Mouse (Mus musculus): Measurements from ENCODE around the gene Ldb3. TPM values are rescaled to one million over a fixed set of nuclear protein-coding genes. Genes with fewer than 3 reads are reported as not detected.

The Ldb3 gene
- polyA plus RNA-seq, 1 experiment from 2014 or later: 0.31 TPM

DNA sequence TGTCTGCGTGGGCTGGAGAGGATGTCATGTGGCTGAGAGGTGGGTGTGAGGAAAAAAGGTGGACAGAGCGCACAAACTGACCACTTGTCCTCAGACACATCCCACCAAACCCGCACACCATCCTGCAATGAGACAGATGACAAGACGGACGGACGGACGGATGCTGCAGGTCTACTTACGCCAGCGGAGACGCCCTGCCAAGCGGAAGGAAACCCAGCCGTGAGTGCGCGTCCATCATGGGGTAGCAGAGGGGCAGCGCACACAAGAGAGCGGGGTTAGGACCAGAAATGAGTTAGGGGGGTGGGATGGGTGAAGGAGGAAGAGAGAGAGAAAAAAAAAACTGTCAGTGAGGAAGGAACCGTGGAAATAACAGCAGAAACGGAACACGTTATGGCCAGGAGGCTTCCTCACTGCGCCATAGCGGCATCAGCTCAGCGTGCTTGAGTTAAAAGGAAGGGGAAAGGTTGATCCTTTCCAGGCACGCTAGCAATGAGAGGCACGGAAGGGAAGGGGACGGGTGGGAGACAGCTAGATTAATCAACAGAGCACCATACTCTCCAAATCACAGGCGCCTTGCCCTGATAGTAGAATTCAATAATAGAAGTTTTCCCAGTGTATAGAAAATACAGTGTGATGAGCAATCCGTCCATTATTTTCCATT lies 18.8 kb downstream of the Ldb3 start:
- peak overlapping the region; percentile 40 for H3K4me2 ChIP-seq (replicated peaks; ENCODE audit: low read depth, low read length)
- peaks cover 10% of the 10 kb centered on the region; the same call in 1 of the 2 replicates for H3K4me1 ChIP-seq (ENCODE audit: control insufficient read depth, insufficient read depth, low read length)
- no peaks in the 10 kb centered on the region for H3K27me3 ChIP-seq (ENCODE audit: control insufficient read depth, insufficient read depth, low read length)
- 36% methylated on average over 27 of the region's 27 CpGs for WGBS
- H3K4me3 ChIP-seq (ENCODE audit: low read length): peak overlapping the region; percentile 16; the same call in 1 of the 2 replicates
- H3K27ac ChIP-seq (ENCODE audit: low read depth, low read length): no peak overlapping the region
- no peaks in the 10 kb centered on the region for H3K9me3 ChIP-seq (ENCODE audit: control insufficient read depth, low read length)
- ATAC-seq (ENCODE audit: low FRiP score, low TSS enrichment): no peak
- H3K9ac ChIP-seq (ENCODE audit: low read depth, low read length): no peak overlapping the region
- no peaks in the 10 kb centered on the region for H3K36me3 ChIP-seq (ENCODE audit: control insufficient read depth, insufficient read depth, low read length)

DNA sequence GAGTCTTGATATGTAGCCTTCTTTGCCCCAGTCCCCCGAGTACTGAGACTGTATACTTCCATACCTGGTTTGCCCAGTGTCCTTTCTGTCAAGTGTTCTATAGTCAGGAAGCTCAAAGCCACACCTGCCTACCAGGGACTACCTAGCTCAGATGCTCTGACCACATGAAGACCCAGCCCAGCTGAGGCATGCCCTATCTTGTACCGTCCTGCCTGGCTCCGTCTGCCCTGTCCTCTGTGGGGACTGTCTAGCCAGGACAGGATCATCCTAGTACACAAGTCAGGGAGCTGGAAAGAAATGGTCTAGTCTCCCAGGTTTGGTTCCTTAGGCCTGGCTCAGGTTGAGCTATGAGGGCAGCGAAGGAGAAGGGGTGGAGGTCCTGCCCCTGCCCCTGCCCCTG lies 19.9 kb downstream of the Ldb3 start:
- H3K4me1 ChIP-seq (ENCODE audit: control insufficient read depth, insufficient read depth, low read length): peaks cover 10% of the 10 kb centered on the region; the same call in 1 of the 2 replicates
- no peaks in the 10 kb centered on the region for H3K27me3 ChIP-seq (ENCODE audit: control insufficient read depth, insufficient read depth, low read length)
- H3K36me3 ChIP-seq (ENCODE audit: control insufficient read depth, insufficient read depth, low read length): no peaks in the 10 kb centered on the region
- no peak overlapping the region for H3K9ac ChIP-seq (ENCODE audit: low read depth, low read length)
- no peak overlapping the region for H3K4me2 ChIP-seq (replicated peaks; ENCODE audit: low read depth, low read length)
- H3K27ac ChIP-seq (ENCODE audit: low read depth, low read length): no peak overlapping the region
- no peaks in the 10 kb centered on the region for H3K9me3 ChIP-seq (ENCODE audit: control insufficient read depth, low read length)
- WGBS: 78% methylated on average over 4 of the region's 4 CpGs
- H3K4me3 ChIP-seq (ENCODE audit: low read length): no peak overlapping the region
- ATAC-seq (ENCODE audit: low FRiP score, low TSS enrichment): no peak

DNA sequence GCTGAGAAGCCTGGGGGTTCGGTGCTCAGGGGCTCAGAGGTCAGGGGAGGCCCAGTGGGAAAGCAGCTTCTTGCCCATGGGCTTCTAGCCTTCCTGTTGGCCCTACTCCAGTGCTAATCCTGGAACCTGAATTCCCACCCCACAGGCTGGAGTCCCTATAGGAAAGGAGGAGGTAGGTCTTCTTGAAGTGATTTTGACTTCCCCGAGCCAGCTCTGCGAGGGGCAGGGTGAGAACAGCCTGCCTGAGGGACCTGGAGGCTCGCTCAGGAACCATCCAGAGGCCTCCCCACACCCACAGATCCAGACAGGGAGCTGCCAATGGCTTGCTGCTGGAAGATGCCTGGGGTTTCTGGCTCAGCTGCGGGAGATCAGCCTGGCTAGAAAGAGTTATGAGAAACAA lies 20.8 kb downstream of the Ldb3 start:
- no peaks in the 10 kb centered on the region for H3K9me3 ChIP-seq (ENCODE audit: control insufficient read depth, low read length)
- 58% methylated on average over 5 of the region's 5 CpGs for WGBS
- no peak overlapping the region for H3K9ac ChIP-seq (ENCODE audit: low read depth, low read length)
- no peak overlapping the region for H3K4me2 ChIP-seq (replicated peaks; ENCODE audit: low read depth, low read length)
- no peaks in the 10 kb centered on the region for H3K36me3 ChIP-seq (ENCODE audit: control insufficient read depth, insufficient read depth, low read length)
- H3K27ac ChIP-seq (ENCODE audit: low read depth, low read length): no peak overlapping the region
- ATAC-seq (ENCODE audit: low FRiP score, low TSS enrichment): no peak
- peaks cover 10% of the 10 kb centered on the region; the same call in 1 of the 2 replicates for H3K4me1 ChIP-seq (ENCODE audit: control insufficient read depth, insufficient read depth, low read length)
- no peak overlapping the region for H3K4me3 ChIP-seq (ENCODE audit: low read length)
- H3K27me3 ChIP-seq (ENCODE audit: control insufficient read depth, insufficient read depth, low read length): no peaks in the 10 kb centered on the region

DNA sequence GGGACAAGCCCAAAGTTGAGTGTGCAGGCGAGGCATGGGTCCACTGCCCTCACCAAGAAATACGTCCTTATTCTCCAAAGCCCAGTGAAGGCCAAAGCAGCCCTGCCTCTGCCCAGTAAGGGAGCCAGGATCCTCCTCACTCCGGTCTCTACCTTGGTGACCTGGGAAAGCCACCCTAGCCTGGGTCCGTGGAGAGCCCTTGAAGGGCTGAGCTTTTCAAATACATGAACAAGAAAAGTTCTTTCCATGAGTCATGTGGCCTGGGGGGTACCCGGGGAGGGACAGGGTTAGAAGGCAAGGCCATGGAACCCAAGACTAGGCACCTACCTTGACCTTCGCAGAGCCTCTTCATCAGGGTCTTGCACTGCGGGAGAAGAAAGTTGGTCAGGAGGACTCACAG lies 22.0 kb downstream of the Ldb3 start:
- no peak overlapping the region for H3K9ac ChIP-seq (ENCODE audit: low read depth, low read length)
- no peaks in the 10 kb centered on the region for H3K9me3 ChIP-seq (ENCODE audit: control insufficient read depth, low read length)
- no peak overlapping the region for H3K4me3 ChIP-seq (ENCODE audit: low read length)
- no peaks in the 10 kb centered on the region for H3K36me3 ChIP-seq (ENCODE audit: control insufficient read depth, insufficient read depth, low read length)
- peaks cover 10% of the 10 kb centered on the region; the same call in 1 of the 2 replicates for H3K4me1 ChIP-seq (ENCODE audit: control insufficient read depth, insufficient read depth, low read length)
- H3K4me2 ChIP-seq (replicated peaks; ENCODE audit: low read depth, low read length): no peak overlapping the region
- 94% methylated on average over 7 of the region's 7 CpGs for WGBS
- no peak overlapping the region for H3K27ac ChIP-seq (ENCODE audit: low read depth, low read length)
- ATAC-seq (ENCODE audit: low FRiP score, low TSS enrichment): no peak
- no peaks in the 10 kb centered on the region for H3K27me3 ChIP-seq (ENCODE audit: control insufficient read depth, insufficient read depth, low read length)

DNA sequence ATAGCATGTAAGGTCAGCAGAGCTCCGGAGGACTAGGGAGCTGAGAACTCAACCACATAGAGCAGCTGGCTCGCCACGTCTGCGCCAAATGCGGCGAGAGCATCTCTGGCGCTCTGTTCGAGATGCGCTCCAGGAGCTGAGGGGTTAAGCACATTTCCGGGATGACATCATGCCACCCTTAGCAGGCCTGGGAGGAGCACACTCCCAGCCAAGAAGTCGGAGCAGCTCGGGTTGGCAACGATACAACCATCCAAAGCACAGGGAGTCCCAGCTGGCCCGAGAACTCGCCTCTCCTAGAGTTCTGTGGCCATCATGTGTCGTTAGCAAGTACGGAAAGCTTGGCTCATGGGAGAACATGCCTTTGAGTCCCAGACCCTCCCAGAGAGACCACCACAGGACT lies 22.8 kb downstream of the Ldb3 start:
- no peak overlapping the region for H3K27ac ChIP-seq (ENCODE audit: low read depth, low read length)
- H3K4me1 ChIP-seq (ENCODE audit: control insufficient read depth, insufficient read depth, low read length): peaks cover 10% of the 10 kb centered on the region; the same call in 1 of the 2 replicates

DNA sequence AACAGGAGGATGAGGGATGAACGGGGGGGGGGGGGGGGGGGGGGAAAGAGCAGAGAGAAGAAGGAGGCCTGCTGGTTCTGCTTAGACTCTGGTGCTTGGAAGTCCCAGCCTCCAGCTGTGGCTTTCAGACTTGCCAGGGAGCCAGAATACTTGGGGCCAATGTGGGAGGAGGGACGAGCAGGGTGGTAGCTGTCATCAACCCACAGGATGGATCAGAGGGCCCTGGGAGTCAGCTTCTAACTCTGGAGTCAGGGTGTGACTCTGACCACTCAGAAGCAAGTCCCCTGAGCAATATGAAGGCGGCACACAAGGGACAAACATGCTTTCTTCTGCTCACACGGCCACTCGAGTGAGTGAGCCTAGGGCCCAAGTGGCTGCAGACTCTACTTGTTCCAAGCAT lies 23.8 kb downstream of the Ldb3 start:
- H3K27me3 ChIP-seq (ENCODE audit: control insufficient read depth, insufficient read depth, low read length): no peaks in the 10 kb centered on the region
- ATAC-seq (ENCODE audit: low FRiP score, low TSS enrichment): no peak
- H3K36me3 ChIP-seq (ENCODE audit: control insufficient read depth, insufficient read depth, low read length): no peaks in the 10 kb centered on the region
- no peaks in the 10 kb centered on the region for H3K9me3 ChIP-seq (ENCODE audit: control insufficient read depth, low read length)
- no peak overlapping the region for H3K4me2 ChIP-seq (replicated peaks; ENCODE audit: low read depth, low read length)
- no peak overlapping the region for H3K9ac ChIP-seq (ENCODE audit: low read depth, low read length)
- peaks cover 10% of the 10 kb centered on the region; the same call in 1 of the 2 replicates for H3K4me1 ChIP-seq (ENCODE audit: control insufficient read depth, insufficient read depth, low read length)
- H3K27ac ChIP-seq (ENCODE audit: low read depth, low read length): no peak overlapping the region
- no peak overlapping the region for H3K4me3 ChIP-seq (ENCODE audit: low read length)
- 73% methylated on average over 5 of the region's 5 CpGs for WGBS

More for the DNA sequence above, 22.8 kb downstream of the Ldb3 start:
- no peak overlapping the region for H3K9ac ChIP-seq (ENCODE audit: low read depth, low read length)
- 71% methylated on average over 17 of the region's 17 CpGs for WGBS
- ATAC-seq (ENCODE audit: low FRiP score, low TSS enrichment): no peak
- no peaks in the 10 kb centered on the region for H3K9me3 ChIP-seq (ENCODE audit: control insufficient read depth, low read length)
- no peak overlapping the region for H3K4me3 ChIP-seq (ENCODE audit: low read length)
- H3K27me3 ChIP-seq (ENCODE audit: control insufficient read depth, insufficient read depth, low read length): no peaks in the 10 kb centered on the region
- no peaks in the 10 kb centered on the region for H3K36me3 ChIP-seq (ENCODE audit: control insufficient read depth, insufficient read depth, low read length)
- H3K4me2 ChIP-seq (replicated peaks; ENCODE audit: low read depth, low read length): no peak overlapping the region

DNA sequence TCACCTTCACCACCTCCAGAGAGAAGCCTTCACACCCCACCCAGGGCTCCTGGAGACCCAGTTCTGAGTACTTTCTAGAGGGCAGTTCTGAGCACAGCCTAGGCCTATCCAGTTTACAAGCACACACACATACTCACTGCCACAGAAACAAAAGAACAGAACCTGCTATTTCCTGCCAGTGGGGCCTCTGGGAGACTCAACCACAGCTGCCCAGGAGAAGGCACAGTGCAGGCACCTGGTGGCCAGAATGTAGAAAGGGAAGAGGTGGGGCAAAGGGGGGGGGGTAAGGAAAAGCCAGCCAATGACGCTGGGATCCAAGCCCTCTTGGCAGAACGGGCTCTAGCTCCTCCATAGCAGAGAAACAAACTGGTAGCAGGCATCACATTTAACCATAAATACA lies 26.1 kb downstream of the Ldb3 start:
- no peaks in the 10 kb centered on the region for H3K36me3 ChIP-seq (ENCODE audit: control insufficient read depth, insufficient read depth, low read length)
- WGBS: 25% methylated on average over 2 of the region's 2 CpGs
- no peak overlapping the region for H3K4me3 ChIP-seq (ENCODE audit: low read length)
- no peaks in the 10 kb centered on the region for H3K27me3 ChIP-seq (ENCODE audit: control insufficient read depth, insufficient read depth, low read length)
- no peaks in the 10 kb centered on the region for H3K9me3 ChIP-seq (ENCODE audit: control insufficient read depth, low read length)
- ATAC-seq (ENCODE audit: low FRiP score, low TSS enrichment): no peak
- no peak overlapping the region for H3K9ac ChIP-seq (ENCODE audit: low read depth, low read length)
- H3K4me2 ChIP-seq (replicated peaks; ENCODE audit: low read depth, low read length): no peak overlapping the region
- H3K27ac ChIP-seq (ENCODE audit: low read depth, low read length): no peak overlapping the region
- peaks cover 5% of the 10 kb centered on the region; the same call in 1 of the 2 replicates for H3K4me1 ChIP-seq (ENCODE audit: control insufficient read depth, insufficient read depth, low read length)

DNA sequence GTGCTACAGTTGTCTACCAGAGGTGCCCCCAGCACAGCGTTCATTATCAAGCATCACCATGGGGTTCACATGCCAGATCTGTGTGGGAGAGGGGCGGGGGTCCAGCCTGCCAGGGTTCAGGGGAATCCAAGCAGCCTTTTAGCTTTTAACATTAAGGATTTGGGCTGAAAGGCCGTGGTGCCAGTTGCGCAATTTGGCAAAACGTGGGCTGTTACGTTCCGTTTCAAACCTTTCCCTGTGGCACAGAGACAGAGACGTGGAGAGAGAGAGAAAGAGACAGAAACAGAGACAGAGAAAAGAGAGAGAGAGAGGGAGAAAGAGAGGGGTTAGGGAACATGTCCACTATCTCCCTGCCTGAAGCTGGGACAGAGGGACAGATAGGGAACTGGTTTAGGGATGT lies 26.8 kb downstream of the Ldb3 start:
- WGBS: 92% methylated on average over 8 of the region's 8 CpGs
- ATAC-seq (ENCODE audit: low FRiP score, low TSS enrichment): no peak
- H3K36me3 ChIP-seq (ENCODE audit: control insufficient read depth, insufficient read depth, low read length): no peaks in the 10 kb centered on the region
- no peak overlapping the region for H3K4me2 ChIP-seq (replicated peaks; ENCODE audit: low read depth, low read length)
- no peaks in the 10 kb centered on the region for H3K9me3 ChIP-seq (ENCODE audit: control insufficient read depth, low read length)
- peaks cover 5% of the 10 kb centered on the region; the same call in 1 of the 2 replicates for H3K4me1 ChIP-seq (ENCODE audit: control insufficient read depth, insufficient read depth, low read length)
- no peak overlapping the region for H3K27ac ChIP-seq (ENCODE audit: low read depth, low read length)
- H3K9ac ChIP-seq (ENCODE audit: low read depth, low read length): no peak overlapping the region
- H3K27me3 ChIP-seq (ENCODE audit: control insufficient read depth, insufficient read depth, low read length): no peaks in the 10 kb centered on the region
- H3K4me3 ChIP-seq (ENCODE audit: low read length): no peak overlapping the region

DNA sequence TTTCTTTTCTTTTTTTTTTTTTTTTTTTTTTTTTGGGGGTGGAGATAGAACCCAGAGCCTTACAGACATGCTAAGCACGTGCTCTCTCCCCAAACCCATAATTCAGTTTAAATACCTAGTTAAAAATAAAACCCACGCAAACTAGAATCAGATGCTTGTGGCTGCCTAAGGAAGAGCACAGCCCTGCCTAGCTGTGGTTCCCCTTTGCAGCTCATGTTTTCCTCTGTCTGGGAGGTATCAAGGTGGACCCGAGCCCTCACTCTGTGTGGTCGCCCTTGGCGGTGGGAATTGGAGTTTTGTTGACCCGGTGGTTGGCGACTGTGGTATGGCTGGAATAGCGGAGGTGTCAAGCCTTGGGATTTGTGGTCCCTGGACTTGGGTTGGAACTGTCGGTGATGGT lies 29.5 kb downstream of the Ldb3 start:
- Histone ChIP-seq H3K27ac (ENCODE audit: low read depth, low read length) (no peak overlapping the region), H3K4me2 (replicated peaks; ENCODE audit: low read depth, low read length) (no peak overlapping the region), H3K4me1 (ENCODE audit: control insufficient read depth, insufficient read depth, low read length) (no peaks in the 10 kb centered on the region), H3K4me3 (ENCODE audit: low read length) (no peak overlapping the region), H3K36me3 (ENCODE audit: control insufficient read depth, insufficient read depth, low read length) (no peaks in the 10 kb centered on the region), H3K9me3 (ENCODE audit: control insufficient read depth, low read length) (no peaks in the 10 kb centered on the region), H3K9ac (ENCODE audit: low read depth, low read length) (no peak overlapping the region), H3K27me3 (ENCODE audit: control insufficient read depth, insufficient read depth, low read length) (no peaks in the 10 kb centered on the region)
- ATAC-seq (ENCODE audit: low FRiP score, low TSS enrichment): no peak
- 82% methylated on average over 9 of the region's 9 CpGs for WGBS
